Mouse (Mus musculus) neural tube, embryonic 11.5 days (tissue): ENCODE data around the gene Snx19. TPM values are rescaled to one million over a fixed set of nuclear protein-coding genes. Genes with fewer than 3 reads are reported as not detected.

ENCODE experiments used
- ATAC-seq: fragments of 200-750 bp; cut with Nextera tagmentation; 2 replicates; pipeline ENCODE4 v1.8.0; 2017; ENCODE audit warnings: moderate number of reproducible peaks, mild to moderate bottlenecking, moderate TSS enrichment, moderate library complexity; ENCODE audit not compliant: insufficient read depth, low FRiP score, low TSS enrichment
- DNase-seq: peaks from one replicate; pipeline ENCODE4 v3.0.0-alpha.2; 2015; ENCODE audit warnings: low spot score
- H3K27ac ChIP-seq: fragments of 300-500 bp; sonication (generic); 2 replicates; pipeline ENCODE4 v1.5.1; 2014; ENCODE audit warnings: low read depth, mild to moderate bottlenecking, low read length
- H3K27me3 ChIP-seq: fragments of 300-500 bp; sonication (generic); 2 replicates; pipeline ENCODE4 v1.6.1; 2014; ENCODE audit warnings: mild to moderate bottlenecking, low read length, mixed read lengths; ENCODE audit not compliant: control insufficient read depth, insufficient read depth
- H3K36me3 ChIP-seq: fragments of 300-500 bp; sonication (generic); 2 replicates; pipeline ENCODE4 v1.6.1; 2014; ENCODE audit warnings: mild to moderate bottlenecking, low read length, moderate library complexity, mixed read lengths; ENCODE audit not compliant: control insufficient read depth, insufficient read depth
- H3K4me1 ChIP-seq: fragments of 300-500 bp; sonication (generic); 2 replicates; pipeline ENCODE4 v1.6.1; 2014; ENCODE audit warnings: low read length, mixed read lengths; ENCODE audit not compliant: control insufficient read depth, insufficient read depth
- H3K4me2 ChIP-seq: fragments of 300-500 bp; sonication (generic); 2 replicates; pipeline ENCODE4 v1.6.1; 2014; ENCODE audit warnings: low read depth, mild to moderate bottlenecking, moderate library complexity
- H3K4me3 ChIP-seq: fragments of 300-500 bp; sonication (generic); 2 replicates; pipeline ENCODE4 v1.5.1; 2014; ENCODE audit warnings: low read depth, low read length
- H3K9ac ChIP-seq: fragments of 300-500 bp; sonication (generic); 2 replicates; pipeline ENCODE4 v1.6.1; 2014; ENCODE audit warnings: mild to moderate bottlenecking, low read length
- H3K9me3 ChIP-seq: fragments of 300-500 bp; sonication (generic); 2 replicates; pipeline ENCODE4 v1.6.1; 2016; ENCODE audit warnings: low read length; ENCODE audit not compliant: control insufficient read depth
- WGBS: fragments of 180-500 bp; shearing (Covaris S2); extraction: QIAGEN DNeasy Blood & Tissue Kit; methylation state at CpG from one replicate; pipeline ENCODE4 v1.1.7; 2014; 5-methylcytosine and 5-hydroxymethylcytosine counted together
- polyA plus RNA-seq: library from polyadenylated mRNA; unstranded; fragments of >200 nt; fragmentation: Nextera tagmentation; extraction: Ambion mirVana; gene quantifications from 2 replicates; pipeline ENCODE4 v1.2.1, GENCODE M21; 2014

The Snx19 gene
- polyA plus RNA-seq: 30.4 and 32.3 TPM in 2 replicates

DNA sequence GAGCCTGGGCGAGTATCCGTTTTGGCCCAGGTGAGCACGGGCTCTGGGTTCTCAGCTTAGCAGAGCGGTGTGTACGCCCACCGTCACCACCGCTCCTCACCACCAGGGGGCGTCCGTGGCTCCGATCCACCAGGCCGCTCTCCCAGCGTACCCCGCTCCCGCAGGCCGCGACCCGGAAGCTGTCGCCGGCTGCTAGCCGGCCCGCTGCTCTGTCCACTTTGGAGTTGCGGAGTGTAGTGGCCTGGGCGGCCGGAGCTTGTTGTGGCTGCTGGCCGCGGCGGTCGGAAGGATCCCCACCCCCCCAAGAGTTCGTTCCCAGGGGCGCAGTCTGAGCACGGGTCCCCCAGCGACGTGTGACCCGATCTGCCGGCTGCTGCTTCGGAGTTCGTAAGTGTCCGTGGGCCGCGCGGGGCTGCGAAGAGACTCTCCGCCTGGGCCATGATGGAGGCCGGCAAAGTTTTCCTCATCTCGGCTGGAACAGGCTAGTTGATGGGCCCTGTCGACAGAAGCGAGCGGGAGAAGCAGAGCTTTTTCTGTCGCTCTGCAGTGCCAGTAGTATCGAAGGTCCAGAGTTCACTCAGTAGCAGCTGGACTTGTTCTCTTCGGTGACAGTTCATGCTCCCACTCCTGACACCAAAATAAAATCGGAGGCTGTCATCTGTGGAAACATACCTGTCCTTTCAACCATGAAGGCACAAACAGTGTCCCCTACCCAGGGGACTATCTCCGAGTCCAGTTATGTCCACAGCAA lies at the start of gene Snx19:
Snx19 (plus strand) TSS at position 227 of the 751 bp plus-strand sequence.
- peak within 1 kb of the TSS; percentile 86 for H3K4me3 ChIP-seq
- H3K9ac ChIP-seq: peak within 1 kb of the TSS; percentile 85
- 3% methylated on average over 53 of the region's 53 CpGs for WGBS
- H3K27ac ChIP-seq: no peak within 1 kb of the TSS
- DNase-seq (peak; percentile 91), ATAC-seq (peak; percentile 96)
- no peaks in the 10 kb centered on the region for H3K9me3 ChIP-seq
- H3K36me3 ChIP-seq: peaks cover 3% of the 10 kb centered on the region
- peaks cover 17% of the 10 kb centered on the region; the same call in 1 of the 2 replicates for H3K4me1 ChIP-seq
- H3K4me2 ChIP-seq: peak within 1 kb of the TSS; percentile 87
- no peaks in the 10 kb centered on the region for H3K27me3 ChIP-seq

DNA sequence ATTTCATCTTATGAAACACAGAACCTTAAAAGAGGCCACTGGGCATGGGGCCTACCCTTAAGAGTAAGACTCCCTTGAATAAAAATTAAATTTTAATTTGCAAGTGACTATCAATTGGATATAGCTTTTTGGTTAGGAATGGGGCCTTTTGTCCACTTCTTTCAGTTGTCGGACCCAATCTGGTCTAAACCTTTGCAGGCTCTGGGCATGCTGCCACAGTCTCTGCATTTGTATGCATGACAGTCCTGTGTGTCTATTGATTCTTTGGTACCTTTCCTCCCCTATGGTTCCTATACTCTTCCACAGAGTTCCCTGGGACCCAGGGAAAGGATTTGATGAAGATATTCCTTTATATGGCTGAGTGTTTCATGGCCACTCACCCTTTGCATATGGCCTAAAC lies 26.1 kb upstream of the Snx19 start:
- no peak overlapping the region for H3K4me2 ChIP-seq

DNA sequence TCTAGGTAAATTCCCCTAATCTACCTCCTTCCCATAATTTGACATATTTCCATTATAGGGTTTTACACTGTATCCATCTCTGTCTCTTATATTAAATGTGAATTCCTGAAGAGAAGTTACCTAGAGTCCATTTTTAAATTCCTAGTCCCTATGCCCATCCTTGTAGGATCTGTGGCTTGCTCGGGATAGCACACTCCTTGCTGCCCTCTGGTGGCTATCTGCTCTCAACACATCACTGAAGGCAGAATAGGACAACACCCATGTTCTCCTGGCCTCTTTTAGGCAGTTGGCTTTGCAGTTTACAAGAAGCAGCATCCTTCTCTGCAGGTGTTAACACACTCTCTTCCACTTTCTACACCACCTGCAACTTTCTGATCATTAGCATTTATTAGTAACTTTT lies 4.0 kb upstream of the Snx19 start:
- no peaks in the 10 kb centered on the region for H3K36me3 ChIP-seq
- ATAC-seq (no peak), DNase-seq (peak; percentile 67)
- no peak overlapping the region for H3K27ac ChIP-seq
- no peaks in the 10 kb centered on the region for H3K9me3 ChIP-seq
- H3K9ac ChIP-seq: no peak overlapping the region
- H3K4me3 ChIP-seq: no peak overlapping the region
- H3K27me3 ChIP-seq: no peaks in the 10 kb centered on the region
- WGBS: 3% methylated on average over 1 of the region's 1 CpGs
- H3K4me1 ChIP-seq: 0 out of 2 replicates have a peak, but pooled peaks cover 8% of the 10 kb centered on the region
- no peak overlapping the region for H3K4me2 ChIP-seq

More for the DNA sequence above, 26.1 kb upstream of the Snx19 start:
- H3K4me3 ChIP-seq: no peak overlapping the region
- H3K9ac ChIP-seq: no peak overlapping the region
- H3K36me3 ChIP-seq: no peaks in the 10 kb centered on the region
- no peak overlapping the region for H3K27ac ChIP-seq
- H3K27me3 ChIP-seq: no peaks in the 10 kb centered on the region
- WGBS: 84% methylated on average over 1 of the region's 1 CpGs
- no peak for DNase-seq
- no peak for ATAC-seq
- no peaks in the 10 kb centered on the region for H3K4me1 ChIP-seq
- H3K9me3 ChIP-seq: no peaks in the 10 kb centered on the region

DNA sequence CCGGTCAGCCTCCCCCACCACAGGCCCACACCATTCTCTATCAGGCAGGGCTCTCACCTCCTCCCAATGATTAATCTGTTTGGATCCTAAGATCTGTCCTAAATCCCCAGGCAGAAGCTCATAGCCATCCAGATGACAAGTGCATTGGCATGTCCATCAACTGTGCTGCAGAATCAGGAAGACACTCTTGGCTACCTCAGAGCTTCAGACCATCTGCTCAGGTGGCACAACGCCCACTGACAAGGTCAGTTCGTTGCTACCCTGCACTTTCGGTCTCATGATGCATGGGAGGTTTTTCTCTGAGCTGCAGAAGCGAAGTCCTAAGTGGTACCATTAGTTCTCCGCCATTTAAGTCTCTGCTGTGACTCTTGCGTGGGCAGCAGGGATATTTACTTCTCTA lies 1.7 kb upstream of the Snx19 start:
- Histone ChIP-seq H3K36me3 (peaks cover 2% of the 10 kb centered on the region; the same call in 1 of the 2 replicates), H3K9ac (no peak overlapping the region), H3K9me3 (no peaks in the 10 kb centered on the region), H3K4me3 (no peak overlapping the region), H3K4me2 (no peak overlapping the region), H3K27me3 (no peaks in the 10 kb centered on the region), H3K4me1 (peaks cover 17% of the 10 kb centered on the region; the same call in 1 of the 2 replicates), H3K27ac (no peak overlapping the region)
- no peak for DNase-seq
- no peak for ATAC-seq
- WGBS: 86% methylated on average over 7 of the region's 7 CpGs

DNA sequence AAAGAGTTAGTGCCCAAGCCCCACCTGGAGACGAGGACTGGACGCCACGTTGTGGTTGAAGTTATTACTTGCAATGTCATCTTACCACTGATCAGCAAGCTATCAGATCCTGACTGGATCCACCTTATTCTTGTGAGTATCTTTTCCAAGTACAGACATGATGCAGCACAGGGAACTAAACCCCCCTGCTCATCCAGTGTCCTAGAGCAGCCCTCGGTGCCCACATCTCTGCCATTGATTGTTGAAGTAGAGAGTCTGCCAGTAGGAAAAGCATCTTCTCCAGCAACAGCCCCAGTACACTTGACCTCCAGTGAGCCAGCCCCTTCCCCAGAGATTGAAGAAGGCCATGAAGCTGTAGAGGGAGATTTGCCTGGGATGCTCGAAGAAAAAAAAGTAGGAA lies 1.3 kb downstream of the Snx19 start:
- WGBS: 89% methylated on average over 5 of the region's 5 CpGs
- H3K9me3 ChIP-seq: no peaks in the 10 kb centered on the region
- H3K4me3 ChIP-seq: no peak overlapping the region
- no peak overlapping the region for H3K9ac ChIP-seq
- H3K36me3 ChIP-seq: peaks cover 4% of the 10 kb centered on the region
- 0 out of 2 replicates have a peak overlapping the region, but pooled peaks have one; percentile 14 for H3K4me2 ChIP-seq
- no peak for ATAC-seq
- no peak for DNase-seq
- H3K4me1 ChIP-seq: peaks cover 17% of the 10 kb centered on the region; the same call in 1 of the 2 replicates
- H3K27ac ChIP-seq: no peak overlapping the region
- H3K27me3 ChIP-seq: no peaks in the 10 kb centered on the region

DNA sequence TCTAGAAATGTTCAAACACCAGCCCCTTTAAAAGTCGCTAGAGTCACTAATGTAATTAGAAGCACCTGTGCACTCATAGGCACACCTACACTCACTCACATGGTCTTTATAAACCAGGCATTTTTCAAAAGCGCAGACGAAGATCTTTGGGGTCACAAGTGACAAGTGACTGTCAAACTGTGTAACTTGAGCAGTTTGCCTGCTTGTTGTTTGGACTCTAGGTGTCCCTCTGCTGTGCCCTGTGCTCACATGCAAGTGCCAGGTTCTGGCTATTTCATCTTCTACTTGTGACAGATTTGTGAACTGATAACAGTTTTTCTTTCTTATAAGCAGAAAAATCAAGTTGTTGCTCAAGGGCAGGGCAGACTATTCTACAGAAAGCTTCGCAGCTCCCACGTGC lies 3.5 kb downstream of the Snx19 start:
- ATAC-seq: no peak
- Histone ChIP-seq H3K4me1 (peaks cover 17% of the 10 kb centered on the region; the same call in 1 of the 2 replicates), H3K9ac (no peak overlapping the region), H3K27ac (no peak overlapping the region), H3K4me2 (no peak overlapping the region), H3K4me3 (no peak overlapping the region), H3K27me3 (no peaks in the 10 kb centered on the region), H3K9me3 (no peaks in the 10 kb centered on the region), H3K36me3 (peaks cover 4% of the 10 kb centered on the region)
- no peak for DNase-seq
- 78% methylated on average over 5 of the region's 5 CpGs for WGBS

DNA sequence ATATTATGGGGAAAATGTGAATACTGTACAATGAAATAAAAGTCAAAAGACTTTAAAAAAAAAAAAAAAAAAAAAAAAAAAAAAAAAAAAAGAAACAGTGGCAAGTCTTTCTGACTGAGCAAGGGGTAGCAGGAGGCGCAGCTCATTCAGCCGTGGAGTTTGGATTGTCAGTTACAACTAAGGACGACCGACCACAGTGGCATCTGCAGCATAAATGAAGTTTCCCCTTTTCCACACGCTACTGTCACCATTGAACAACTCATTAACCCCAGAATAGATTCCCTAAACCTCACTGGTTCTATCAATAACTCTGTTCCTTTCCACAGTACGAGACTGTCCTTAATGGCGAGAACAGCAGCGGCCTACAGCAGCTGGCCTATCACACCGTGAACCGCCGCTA lies 5.0 kb downstream of the Snx19 start:
- Histone ChIP-seq H3K36me3 (peaks cover 7% of the 10 kb centered on the region), H3K4me1 (peaks cover 17% of the 10 kb centered on the region; the same call in 1 of the 2 replicates), H3K9me3 (no peaks in the 10 kb centered on the region), H3K4me3 (no peak overlapping the region), H3K4me2 (no peak overlapping the region), H3K27me3 (no peaks in the 10 kb centered on the region), H3K9ac (no peak overlapping the region), H3K27ac (no peak overlapping the region)
- WGBS: 93% methylated on average over 11 of the region's 11 CpGs
- ATAC-seq (no peak), DNase-seq (no peak)

DNA sequence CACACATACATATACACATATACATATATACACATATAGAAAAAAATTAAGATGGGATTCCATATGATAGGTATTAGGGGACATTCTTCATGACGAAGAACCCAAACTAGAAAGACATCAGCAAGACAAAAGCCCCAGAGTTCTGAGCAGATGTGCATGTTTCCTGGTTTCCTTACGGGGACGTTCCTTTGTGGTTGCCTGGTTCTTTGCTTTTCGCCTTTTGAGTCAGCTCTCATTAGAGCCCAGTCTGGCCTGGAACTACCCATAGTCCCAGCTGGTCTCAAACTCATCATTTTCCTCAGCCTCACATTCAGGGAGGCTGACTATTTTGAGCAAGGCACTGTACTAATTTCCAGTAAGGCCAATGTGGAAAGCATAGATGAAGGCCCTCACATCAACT lies 7.0 kb downstream of the Snx19 start:
- Histone ChIP-seq H3K9me3 (no peaks in the 10 kb centered on the region), H3K4me1 (peaks cover 3% of the 10 kb centered on the region; the same call in 1 of the 2 replicates), H3K4me3 (no peak overlapping the region), H3K27ac (no peak overlapping the region), H3K9ac (no peak overlapping the region), H3K4me2 (no peak overlapping the region), H3K27me3 (no peaks in the 10 kb centered on the region), H3K36me3 (peaks cover 9% of the 10 kb centered on the region)
- no peak for ATAC-seq
- WGBS: 87% methylated on average over 4 of the region's 4 CpGs
- no peak for DNase-seq
